Mouse (Mus musculus) bone marrow, adult 2 months (tissue): Measurements from ENCODE around the gene 1190007I07Rik.
"Not testable (repeated sequence)": the region's sequence is repeated elsewhere in the genome, so short reads cannot be mapped to it uniquely, and the experiment has no call there.

Experiments used
- CTCF ChIP-seq: fragments of 200-500 bp; IDR thresholded peaks from 2 replicates; pipeline ENCODE4 v1.5.1; 2011; ENCODE audit warnings: low read length, control low read depth; ENCODE audit not compliant: control insufficient read depth, insufficient read depth
- POLR2A ChIP-seq: fragments of 200-500 bp; IDR thresholded peaks from 2 replicates; pipeline ENCODE4 v1.6.1; 2011; ENCODE audit warnings: low read depth, mild to moderate bottlenecking, control low read depth, low read length, borderline replicate concordance; ENCODE audit not compliant: control insufficient read depth

DNA sequence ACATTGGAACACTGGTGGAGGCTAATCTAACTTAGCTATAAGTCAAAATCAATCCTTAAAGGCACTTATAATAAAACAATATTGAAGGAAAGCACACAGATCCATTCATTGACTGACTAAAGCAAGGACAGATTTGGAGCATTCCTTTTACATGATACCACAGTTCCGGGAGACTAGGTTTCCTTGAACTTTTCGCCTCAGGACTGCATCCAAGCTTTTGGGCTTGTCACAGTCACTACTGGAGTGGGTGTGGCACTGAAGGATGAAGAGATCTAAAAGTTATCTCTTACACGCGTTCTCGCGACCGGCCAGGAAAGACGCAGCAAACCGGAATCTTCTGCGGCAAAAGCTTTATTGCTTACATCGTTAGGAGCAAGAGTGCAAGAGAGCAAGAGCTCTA is 51.9 kb downstream of the 1190007I07Rik start:
- not testable (repeated sequence) for TF ChIP-seq CTCF, POLR2A
